Mouse (Mus musculus): ENCODE data around the gene Cxcl14.

The Cxcl14 gene

GRCm38 (mm10) chr13:56289261-56289660, 7.1 kb downstream of the Cxcl14 start:
- no peak for DNase-seq (ENCODE audit: low spot score in 2 of 2)

GRCm38 (mm10) chr13:56288601-56289000, 7.8 kb downstream of the Cxcl14 start:
- no peak for DNase-seq (ENCODE audit: low spot score in 2 of 2)

DNA sequence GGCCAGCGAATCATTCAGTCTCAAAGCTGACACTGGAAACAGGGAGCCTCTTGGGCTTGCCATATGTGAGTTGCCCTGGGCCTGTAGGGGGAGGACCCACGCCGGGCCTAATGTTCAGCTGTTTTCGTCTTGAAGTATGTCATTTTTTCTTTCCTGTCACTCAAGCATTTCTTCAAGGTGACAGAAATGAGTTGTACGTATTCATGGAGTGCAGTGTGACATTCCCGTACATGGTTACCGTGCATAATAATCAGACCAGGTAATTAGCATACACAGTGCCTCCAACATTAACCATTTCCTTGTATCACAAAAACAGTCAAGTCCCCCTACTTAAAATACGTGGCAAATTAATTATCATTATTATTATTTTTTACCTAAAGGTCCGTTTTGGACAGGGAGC, 9.3 kb downstream of the Cxcl14 start:
- DNase-seq (ENCODE audit: low spot score in 2 of 2), result no peak

DNA sequence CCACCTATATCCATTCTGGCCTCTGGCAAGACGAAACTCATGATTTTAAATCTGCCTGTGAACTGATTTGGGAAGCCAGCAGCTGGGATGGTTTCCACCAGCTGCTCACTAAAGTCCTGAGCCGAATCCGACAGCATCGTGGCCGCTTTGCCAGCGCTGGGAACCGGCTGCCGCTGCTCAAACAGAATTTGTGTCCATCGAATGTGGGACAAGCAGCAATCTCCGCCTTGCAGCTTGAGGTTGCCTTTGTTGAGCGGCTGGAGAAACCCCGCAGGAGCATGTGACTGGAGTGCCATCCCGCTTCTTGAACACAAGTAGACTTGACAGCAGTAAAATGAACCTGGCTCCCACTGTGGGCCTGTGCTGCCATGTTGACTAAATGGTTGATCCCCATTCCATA, 13.0 kb downstream of the Cxcl14 start:
- DNase-seq (ENCODE audit: low spot score in 2 of 2), result no peak

DNA sequence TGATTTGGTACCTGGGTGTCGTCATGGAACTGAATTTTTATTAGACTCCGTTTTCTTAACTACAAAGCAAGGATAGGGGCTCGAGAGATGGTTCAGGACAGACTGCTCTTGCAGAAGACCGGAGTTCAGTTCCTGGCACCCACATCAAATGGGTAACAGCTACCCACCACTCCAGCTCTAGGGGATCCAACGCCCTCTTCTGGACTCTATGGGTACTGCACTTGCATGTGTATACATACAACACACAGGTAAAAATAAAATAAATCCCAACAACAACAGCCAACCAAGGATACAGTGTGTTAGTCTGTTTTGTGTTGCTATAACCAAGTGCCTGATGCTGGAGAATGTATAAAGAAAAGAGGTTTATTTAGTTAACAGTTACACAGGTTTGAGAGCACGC, 16.0 kb downstream of the Cxcl14 start:
- no peak for DNase-seq (ENCODE audit: low spot score in 2 of 2)

DNA sequence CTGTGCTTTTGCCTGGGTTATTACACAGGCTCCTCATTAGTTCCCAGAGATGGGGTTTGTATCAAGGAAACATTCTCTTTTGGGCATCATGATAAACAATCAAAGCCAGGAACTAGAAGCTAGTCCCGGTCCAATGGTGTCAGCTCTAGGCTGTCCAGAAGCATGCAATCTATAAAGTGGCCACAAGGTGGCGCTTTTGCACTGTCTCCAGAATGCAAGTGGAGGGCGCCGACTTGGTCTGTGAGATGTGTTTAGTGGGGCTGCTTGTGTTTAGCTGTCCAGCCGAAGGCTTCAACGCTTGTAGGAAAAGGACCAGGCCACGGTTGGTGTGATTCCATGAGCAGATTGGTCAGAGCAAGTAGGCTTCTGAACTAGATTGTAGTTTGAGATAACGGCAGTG, 16.9 kb downstream of the Cxcl14 start:
- peak; percentile 17 to 44 for DNase-seq (ENCODE audit: low spot score in 2 of 2)

DNA sequence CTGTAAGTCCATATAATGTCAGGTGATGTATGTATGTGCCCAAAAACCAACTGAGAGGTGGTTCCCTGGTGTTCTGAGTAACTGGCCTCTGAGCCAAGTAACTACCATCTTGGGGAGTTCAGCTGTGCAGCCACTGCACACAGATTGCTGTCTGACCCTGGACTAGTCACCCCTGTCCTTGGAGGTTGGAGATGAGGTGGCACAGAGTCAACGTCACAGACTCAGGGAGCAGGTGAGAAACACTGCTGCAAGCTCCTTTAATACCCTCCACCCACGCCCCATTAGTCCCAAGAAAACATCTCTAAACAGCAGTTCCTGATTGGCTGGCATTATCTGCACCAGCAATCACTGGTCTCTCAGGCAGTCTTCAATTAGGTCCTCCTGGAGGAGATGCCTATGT, 21.2 kb downstream of the Cxcl14 start:
- DNase-seq (ENCODE audit: low spot score in 2 of 2), result no peak

GRCm38 (mm10) chr13:56270124-56270523, 26.2 kb downstream of the Cxcl14 start:
- no peak for DNase-seq (ENCODE audit: low spot score in 2 of 2)

GRCm38 (mm10) chr13:56267396-56267795, 29.0 kb downstream of the Cxcl14 start:
- no peak for DNase-seq (ENCODE audit: low spot score in 2 of 2)

- peak in 1 of 2 experiments; percentile 6 for DNase-seq (ENCODE audit: low spot score in 2 of 2)
These were observed 29.9 kb downstream of the Cxcl14 start for GRCm38 (mm10) chr13:56266435-56266834.

- no peak for DNase-seq (ENCODE audit: low spot score in 2 of 2)
These were observed 30.7 kb downstream of the Cxcl14 start for GRCm38 (mm10) chr13:56265661-56266060.

DNA sequence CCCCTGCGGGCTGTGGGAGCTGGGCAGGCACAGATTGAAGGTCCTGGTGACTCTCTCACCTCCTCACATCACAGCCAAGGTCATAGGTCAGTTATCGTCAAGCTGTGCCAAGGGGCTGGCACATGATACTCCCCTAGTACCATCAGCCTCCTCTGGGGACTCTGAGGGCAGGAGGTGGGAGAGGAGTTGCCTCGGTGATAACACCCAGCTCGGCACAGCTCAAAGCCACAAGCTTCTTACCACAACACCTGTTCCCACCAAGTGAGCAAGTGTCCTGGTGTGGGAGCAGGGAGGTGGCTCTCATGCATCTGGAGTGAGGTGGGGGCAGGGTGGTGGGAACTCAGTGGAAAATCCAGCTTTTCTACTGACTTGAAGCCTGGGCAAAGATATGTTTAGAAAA, 34.1 kb downstream of the Cxcl14 start:
- no peak for DNase-seq (ENCODE audit: low spot score in 2 of 2)

GRCm38 (mm10) chr13:56260344-56260780, 36.0 kb downstream of the Cxcl14 start:
- DNase-seq (ENCODE audit: low spot score in 2 of 2), result no peak

DNA sequence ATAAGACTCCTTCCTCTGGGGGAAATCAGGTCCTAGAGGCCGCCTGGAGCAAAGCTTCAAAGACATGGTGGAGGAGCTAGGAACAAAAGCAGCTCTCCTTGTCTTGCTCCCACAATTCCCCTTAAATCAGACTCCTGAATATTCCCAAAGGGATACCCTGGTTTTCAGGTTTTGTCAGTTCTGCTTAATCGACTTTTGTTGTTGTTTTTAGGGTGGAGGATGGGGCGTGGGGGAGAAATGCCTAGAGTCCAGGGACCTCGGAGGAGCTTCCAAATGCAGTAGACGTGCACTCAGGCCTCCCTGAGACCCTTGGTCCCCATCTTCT, 36.5 kb downstream of the Cxcl14 start:
- no peak for DNase-seq (ENCODE audit: low spot score in 2 of 2)

GRCm38 (mm10) chr13:56259021-56259925, 37.1 kb downstream of the Cxcl14 start:
- no peak for DNase-seq (ENCODE audit: low spot score in 2 of 2)

DNA sequence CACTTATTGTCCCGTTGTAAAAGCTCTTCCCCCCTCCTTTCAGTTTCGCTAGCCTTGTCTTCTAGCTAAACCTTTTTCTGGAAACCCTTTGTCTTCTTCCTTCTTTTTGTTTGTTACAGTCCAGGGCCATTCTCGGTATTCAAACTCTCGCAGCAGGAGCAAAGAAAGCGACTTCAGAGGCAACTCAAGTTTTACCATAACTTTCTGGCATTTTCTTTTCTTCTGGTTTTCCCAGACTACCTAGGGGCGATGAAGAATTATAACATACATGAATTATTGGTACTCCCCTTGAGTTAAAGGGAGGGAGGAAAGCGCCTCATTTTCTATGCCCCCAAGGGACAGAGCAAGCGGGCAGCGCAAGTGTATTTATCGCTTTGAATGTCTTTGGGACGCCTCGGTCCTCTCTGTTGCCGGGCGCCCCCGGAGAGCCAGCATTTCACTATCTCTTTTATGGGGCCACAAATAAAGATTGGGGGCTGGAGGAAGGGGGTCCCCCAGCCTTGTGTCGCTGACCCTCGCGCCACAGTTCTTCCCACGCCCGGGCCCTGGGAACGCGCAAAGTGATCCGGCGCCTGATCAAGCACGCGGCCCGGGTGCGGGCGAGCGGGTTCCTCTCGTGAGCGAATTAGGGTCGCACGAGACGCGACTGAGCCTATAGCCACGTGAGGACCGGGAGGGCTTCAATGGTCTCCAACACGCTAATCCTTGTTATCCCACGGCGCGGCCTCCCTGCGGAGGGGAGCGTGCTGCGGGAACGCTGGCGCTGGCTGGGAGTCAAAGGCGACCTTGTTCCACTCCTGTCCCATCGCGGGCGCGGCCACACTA, 37.9 kb downstream of the Cxcl14 start:
- DNase-seq (ENCODE audit: low spot score in 2 of 2), result no peak

DNA sequence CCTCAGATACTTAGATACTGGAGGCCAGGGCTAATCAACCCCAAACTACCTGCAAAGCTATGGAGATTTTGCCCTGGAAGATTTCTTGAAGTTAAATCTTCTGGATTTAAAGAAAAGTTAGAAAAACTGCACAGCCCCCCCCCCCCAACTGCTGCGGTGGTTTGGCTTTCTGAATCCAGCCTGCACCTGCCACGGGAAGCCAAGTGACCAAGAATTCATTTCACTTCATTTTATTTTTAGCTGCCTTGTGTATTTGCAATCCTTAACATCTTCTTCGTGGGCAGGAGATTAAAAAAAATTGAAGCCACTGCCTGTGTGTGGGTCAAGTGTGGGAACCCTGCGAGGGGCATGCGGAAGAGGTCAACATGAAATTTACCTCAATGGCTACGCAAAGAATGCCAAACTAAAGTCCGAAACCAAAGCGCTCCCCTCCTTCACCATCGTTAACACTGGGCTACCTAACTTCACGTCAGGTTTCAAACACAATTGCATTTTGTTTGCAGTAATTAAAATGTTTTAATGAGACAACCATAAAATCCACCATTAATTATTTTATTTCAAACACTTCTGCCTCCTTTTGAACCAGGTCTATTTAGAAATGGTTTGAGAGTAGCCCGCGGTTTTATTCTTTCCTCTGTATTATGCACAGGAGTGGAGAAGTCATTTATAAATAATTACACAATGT, 38.7 kb downstream of the Cxcl14 start:
- DNase-seq (ENCODE audit: low spot score in 2 of 2), result no peak

- DNase-seq (ENCODE audit: low spot score in 2 of 2), result no peak
These were observed 39.5 kb downstream of the Cxcl14 start for GRCm38 (mm10) chr13:56256716-56257299.

DNA sequence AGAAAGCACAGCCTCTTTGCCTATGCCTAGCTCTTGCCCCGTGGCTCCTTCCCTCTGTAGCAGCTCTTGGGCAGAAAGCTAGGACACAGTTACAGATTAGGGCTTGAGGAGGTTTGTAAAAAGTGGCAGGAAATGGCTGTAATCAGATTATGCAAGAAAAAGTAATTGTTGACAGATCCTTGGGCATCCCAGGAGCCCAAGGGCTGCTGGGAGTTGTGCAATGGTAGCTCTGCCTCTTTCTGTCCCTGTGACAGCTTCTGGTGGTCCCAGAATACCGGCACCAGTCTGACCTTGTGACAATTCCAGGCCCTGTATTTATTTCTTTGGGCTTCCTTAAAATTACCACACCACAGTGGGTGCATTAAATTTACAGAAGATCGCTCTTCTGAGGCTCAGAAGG, 43.0 kb downstream of the Cxcl14 start:
- DNase-seq (ENCODE audit: low spot score in 2 of 2), result no peak

DNA sequence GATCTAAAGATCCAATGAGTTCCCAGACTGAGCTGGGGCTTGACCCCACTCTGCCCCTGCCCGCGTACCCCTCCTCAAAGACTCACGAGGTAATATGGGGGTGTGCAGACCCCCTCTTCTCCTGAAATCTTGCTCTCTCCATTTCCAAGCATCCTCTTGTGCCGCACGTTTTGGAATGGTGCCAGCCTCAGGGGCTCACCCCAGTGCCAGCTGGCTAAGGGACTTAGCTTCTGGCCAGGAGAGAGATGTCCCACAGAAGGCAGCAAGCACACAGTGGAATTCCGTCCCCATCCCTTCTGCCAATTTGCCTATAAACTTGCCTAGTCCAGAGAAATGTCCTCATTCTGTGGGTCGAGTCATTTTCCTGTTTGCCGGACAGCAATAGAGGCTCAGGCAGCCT, 43.6 kb downstream of the Cxcl14 start:
- DNase-seq (ENCODE audit: low spot score in 2 of 2), result no peak

DNA sequence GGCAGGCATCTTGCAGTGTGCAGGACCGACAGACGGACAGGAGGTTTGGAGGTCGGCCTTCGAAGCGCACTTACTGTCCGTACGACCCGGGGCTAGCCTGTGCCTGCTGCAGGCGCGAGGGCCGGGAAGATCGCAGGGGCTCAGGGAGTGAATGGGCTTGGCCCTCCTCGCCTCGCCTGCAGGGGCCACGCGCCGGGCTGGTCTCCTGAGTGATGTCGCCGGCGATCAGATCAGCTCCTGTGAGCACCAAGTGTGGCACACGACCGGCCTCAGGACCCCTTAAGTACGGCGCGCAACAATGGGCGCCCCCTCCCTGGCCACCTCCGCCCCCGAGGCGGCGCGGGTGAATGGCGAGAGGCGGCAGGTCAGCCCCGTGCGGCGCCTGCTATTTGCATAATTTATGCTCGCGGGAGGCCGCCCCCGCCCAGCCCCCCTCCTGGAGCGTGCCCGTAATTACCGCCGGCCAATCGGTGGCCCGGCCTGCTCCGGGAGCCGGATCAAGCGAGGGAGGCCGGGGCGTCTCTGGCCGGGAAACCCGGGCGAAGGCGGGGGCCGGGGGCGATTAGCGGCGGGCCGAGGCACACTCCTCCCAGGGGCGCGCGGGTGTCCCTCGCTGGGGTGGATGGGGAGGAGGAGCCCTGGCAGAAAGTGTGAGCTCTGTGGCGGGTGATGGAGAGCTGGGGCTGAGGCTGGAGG, 44.3 kb downstream of the Cxcl14 start, which contains the start of gene Neurog1:
Neurog1 (minus strand) TSS at position 240 of the 696 bp plus-strand sequence.
- DNase-seq (ENCODE audit: low spot score in 2 of 2), result no peak
